Mouse (Mus musculus) liver, adult 2 months (tissue): ENCODE results near the gene Elf2. TPM values are rescaled to one million over a fixed set of nuclear protein-coding genes. Genes with fewer than 3 reads are reported as not detected.
A peak's percentile ranks its signal among the peaks of the same experiment; 100 is the strongest.

ENCODE experiments used
- DNase-seq: peaks from one replicate; pipeline ENCODE4 v3.0.0-alpha.2; 2011; ENCODE audit warnings: low read depth, low spot score; ENCODE audit errors: extremely low read depth
- H3K27ac ChIP-seq: fragments of 200-500 bp; replicated peaks from 2 replicates; pipeline ENCODE4 v1.5.1; 2012; ENCODE audit warnings: low read depth, mild to moderate bottlenecking, control low read depth, inconsistent platforms, low read length; ENCODE audit not compliant: insufficient read depth
- H3K27me3 ChIP-seq: fragments of 200-500 bp; 2 replicates; pipeline ENCODE4 v1.6.1; 2012; ENCODE audit warnings: mild to moderate bottlenecking, moderate library complexity, low read length, inconsistent platforms; ENCODE audit not compliant: control insufficient read depth, insufficient read depth
- H3K36me3 ChIP-seq: fragments of 200-500 bp; 2 replicates; pipeline ENCODE4 v1.6.1; 2012; ENCODE audit warnings: low read length, inconsistent platforms; ENCODE audit not compliant: control insufficient read depth, insufficient read depth
- H3K4me1 ChIP-seq: fragments of 200-500 bp; 2 replicates; pipeline ENCODE4 v1.6.1; 2011; ENCODE audit warnings: low read length; ENCODE audit not compliant: control insufficient read depth, insufficient read depth
- H3K4me3 ChIP-seq: fragments of 200-500 bp; 2 replicates; pipeline ENCODE4 v1.5.1; 2011; ENCODE audit warnings: low read depth, mild to moderate bottlenecking, control low read depth, low read length, moderate library complexity; ENCODE audit not compliant: insufficient read depth
- H3K79me2 ChIP-seq: fragments of 200-500 bp; 2 replicates; pipeline ENCODE4 v1.6.1; 2012; ENCODE audit warnings: inconsistent platforms, mild to moderate bottlenecking, low read length, moderate library complexity; ENCODE audit not compliant: control insufficient read depth, insufficient read depth
- H3K9ac ChIP-seq: fragments of 200-500 bp; 2 replicates; pipeline ENCODE4 v1.6.1; 2012; ENCODE audit warnings: low read depth, mild to moderate bottlenecking, control low read depth, inconsistent platforms, low read length
- CTCF ChIP-seq: fragments of 200-500 bp; IDR thresholded peaks from 2 replicates; pipeline ENCODE4 v1.5.1; 2011; ENCODE audit warnings: low read depth, low read length, control low read depth
- POLR2A ChIP-seq: fragments of 200-500 bp; IDR thresholded peaks from 2 replicates; pipeline ENCODE4 v1.6.1; 2011; ENCODE audit warnings: low read length, control low read depth; ENCODE audit not compliant: insufficient read depth; ENCODE audit errors: extremely low read depth
- WGBS: fragments of 180-500 bp; shearing (Covaris S2); methylation state at CpG from one replicate; pipeline ENCODE4 v1.1.7; 2018; 5-methylcytosine and 5-hydroxymethylcytosine counted together
- polyA plus RNA-seq: library from polyadenylated mRNA; depleted of rRNA; stranded (reverse); fragments of >200 nt; gene quantifications from 2 replicates; pipeline ENCODE4 v1.2.3, GENCODE M21; 2012
- total RNA-seq: library from RNA; depleted of rRNA; stranded (reverse); fragments of >200 nt; gene quantifications from 2 replicates; pipeline ENCODE4 v1.2.3, GENCODE M21; 2014

Elf2 gene
- total and polyA plus RNA-seq, 2 experiments: 14.0 to 23.8 TPM

- no peak for DNase-seq
- Histone ChIP-seq H3K9ac (no peak overlapping the region), H3K4me1 (no peaks in the 10 kb centered on the region), H3K27me3 (no peaks in the 10 kb centered on the region), H3K27ac (no peak overlapping the region), H3K36me3 (no peaks in the 10 kb centered on the region), H3K4me3 (no peak overlapping the region), H3K79me2 (peaks cover 8% of the 10 kb centered on the region; the same call in 1 of the 2 replicates)
- no peak for TF ChIP-seq POLR2A
- WGBS: 83% methylated on average over 4 of the region's 4 CpGs
Observed at GRCm38 (mm10) chr3:51281727-51282126, 58.7 kb downstream of the Elf2 start.

- Histone ChIP-seq H3K4me1 (peaks cover 3% of the 10 kb centered on the region; the same call in 1 of the 2 replicates), H3K79me2 (peaks cover 10% of the 10 kb centered on the region), H3K27ac (no peak overlapping the region), H3K36me3 (no peaks in the 10 kb centered on the region), H3K4me3 (no peak overlapping the region), H3K9ac (no peak overlapping the region), H3K27me3 (no peaks in the 10 kb centered on the region)
- peak; percentile 54 for DNase-seq
- TF ChIP-seq CTCF (no peak), POLR2A (no peak)
- WGBS: 34% methylated on average over 4 of the region's 4 CpGs
Observed at GRCm38 (mm10) chr3:51278433-51278832, 62.0 kb downstream of the Elf2 start.

GRCm38 (mm10) chr3:51277201-51278150 lies 63.0 kb downstream of the Elf2 start:
- TF ChIP-seq POLR2A: peak; percentile 49
- 0 out of 2 replicates have a peak, but pooled peaks have one; percentile 2 for TF ChIP-seq CTCF
- Histone ChIP-seq H3K27me3 (no peaks in the 10 kb centered on the region), H3K79me2 (peaks cover 11% of the 10 kb centered on the region), H3K36me3 (0 out of 2 replicates have a peak, but pooled peaks cover 2% of the 10 kb centered on the region), H3K4me1 (peaks cover 3% of the 10 kb centered on the region; the same call in 1 of the 2 replicates), H3K27ac (peak overlapping the region; percentile 93), H3K9ac (peak overlapping the region; percentile 95), H3K4me3 (peak overlapping the region; percentile 100)
- 1% methylated on average over 67 of the region's 75 CpGs for WGBS
- peak; percentile 65 for DNase-seq

- peak overlapping the region; percentile 100 for H3K4me3 ChIP-seq
- WGBS: 1% methylated on average over 83 of the region's 93 CpGs
Observed at GRCm38 (mm10) chr3:51276421-51277111, 63.9 kb downstream of the Elf2 start.

GRCm38 (mm10) chr3:51275956-51276398 lies 64.5 kb downstream of the Elf2 start:
- Histone ChIP-seq H3K79me2 (peaks cover 11% of the 10 kb centered on the region), H3K27ac (peak overlapping the region; percentile 5; the same call in 1 of the 2 replicates), H3K36me3 (0 out of 2 replicates have a peak, but pooled peaks cover 2% of the 10 kb centered on the region), H3K4me1 (peaks cover 3% of the 10 kb centered on the region; the same call in 1 of the 2 replicates), H3K9ac (peak overlapping the region; percentile 95), H3K27me3 (no peaks in the 10 kb centered on the region), H3K4me3 (peak overlapping the region; percentile 100)
- WGBS: under 1% methylated on average over 33 of the region's 33 CpGs
- DNase-seq: peak; percentile 95
- TF ChIP-seq POLR2A (0 out of 2 replicates have a peak, but pooled peaks have one; percentile 14), CTCF (no peak)

More at GRCm38 (mm10) chr3:51276421-51277111, 63.9 kb downstream of the Elf2 start:
- peaks cover 11% of the 10 kb centered on the region for H3K79me2 ChIP-seq
- TF ChIP-seq CTCF (no peak), POLR2A (no peak)
- H3K27ac ChIP-seq: peak overlapping the region; percentile 93
- no peaks in the 10 kb centered on the region for H3K27me3 ChIP-seq
- peaks cover 3% of the 10 kb centered on the region; the same call in 1 of the 2 replicates for H3K4me1 ChIP-seq
- H3K9ac ChIP-seq: peak overlapping the region; percentile 95
- no peak for DNase-seq
- 0 out of 2 replicates have a peak, but pooled peaks cover 2% of the 10 kb centered on the region for H3K36me3 ChIP-seq
